Mouse (Mus musculus): ENCODE data around the gene Sorbs1. TPM values are rescaled to one million over a fixed set of nuclear protein-coding genes. Genes with fewer than 3 reads are reported as not detected.

Sorbs1 gene
- polyA plus RNA-seq, 2 experiments, result 35.3 to 40.6 TPM

DNA sequence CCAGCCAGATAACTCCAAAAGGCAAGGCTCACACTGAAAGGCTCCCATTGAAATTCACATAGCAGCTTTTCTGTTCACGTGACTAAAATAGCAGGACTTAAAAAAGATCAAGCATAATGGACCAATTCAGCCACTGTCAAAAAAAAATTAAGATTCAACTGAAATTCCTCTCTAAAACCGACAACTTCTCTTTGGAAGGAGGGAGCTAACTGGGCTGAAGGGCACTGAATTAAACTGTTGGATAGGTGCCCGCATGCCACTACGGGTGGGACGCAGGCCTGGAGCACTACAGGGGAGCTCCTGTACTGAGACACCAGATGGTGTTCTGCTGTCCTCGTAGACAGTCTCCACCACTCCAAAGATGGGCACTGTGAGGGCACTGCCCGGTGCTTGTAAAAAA, 165.4 kb downstream of the Sorbs1 start:
- WGBS, result 77% methylated on average over 7 of the region's 7 CpGs
- DNase-seq (ENCODE audit: low spot score) (no peak), ATAC-seq (ENCODE audit: low FRiP score, low read depth) (no peak)
- H3K27me3 ChIP-seq (ENCODE audit: control insufficient read depth, insufficient read depth, low read length), result no peaks in the 10 kb centered on the region
- no peaks in the 10 kb centered on the region for H3K4me1 ChIP-seq (ENCODE audit: control insufficient read depth, insufficient read depth, low read length)
- H3K36me3 ChIP-seq (ENCODE audit: control insufficient read depth, insufficient read depth, low read length), result peaks cover 11% of the 10 kb centered on the region; the same call in 1 of the 2 replicates
- no peak overlapping the region for H3K4me2 ChIP-seq (replicated peaks; ENCODE audit: low read depth, low read length, severe bottlenecking)
- H3K9me3 ChIP-seq (ENCODE audit: control insufficient read depth, low read length), result no peaks in the 10 kb centered on the region
- no peak overlapping the region for H3K4me3 ChIP-seq (replicated peaks; ENCODE audit: low read length)
- no peak for TF ChIP-seq POLR2A (IDR thresholded peaks at IDR 0.05; ENCODE audit: borderline replicate concordance, extremely low read depth, insufficient read depth, insufficient read length)
- no peak overlapping the region for H3K27ac ChIP-seq (replicated peaks; ENCODE audit: low read depth, low read length)
- no peak overlapping the region for H3K9ac ChIP-seq (ENCODE audit: low read depth, low read length, severe bottlenecking)

GRCm38 (mm10) chr19:40346908-40347307, 166.7 kb downstream of the Sorbs1 start:
- H3K4me3 ChIP-seq (replicated peaks; ENCODE audit: low read length), result no peak overlapping the region
- no peaks in the 10 kb centered on the region for H3K4me1 ChIP-seq (ENCODE audit: control insufficient read depth, insufficient read depth, low read length)
- DNase-seq (ENCODE audit: low spot score) (no peak), ATAC-seq (ENCODE audit: low FRiP score, low read depth) (no peak)
- H3K9ac ChIP-seq (ENCODE audit: low read depth, low read length, severe bottlenecking), result no peak overlapping the region
- no peak overlapping the region for H3K27ac ChIP-seq (replicated peaks; ENCODE audit: low read depth, low read length)
- no peak overlapping the region for H3K4me2 ChIP-seq (replicated peaks; ENCODE audit: low read depth, low read length, severe bottlenecking)
- H3K9me3 ChIP-seq (ENCODE audit: control insufficient read depth, low read length), result no peaks in the 10 kb centered on the region
- 86% methylated on average over 3 of the region's 3 CpGs for WGBS
- H3K27me3 ChIP-seq (ENCODE audit: control insufficient read depth, insufficient read depth, low read length), result no peaks in the 10 kb centered on the region
- H3K36me3 ChIP-seq (ENCODE audit: control insufficient read depth, insufficient read depth, low read length), result peaks cover 7% of the 10 kb centered on the region; the same call in 1 of the 2 replicates
- TF ChIP-seq POLR2A (IDR thresholded peaks at IDR 0.05; ENCODE audit: borderline replicate concordance, extremely low read depth, insufficient read depth, insufficient read length), result no peak

GRCm38 (mm10) chr19:40346232-40346844, 167.2 kb downstream of the Sorbs1 start:
- Histone ChIP-seq H3K9ac (ENCODE audit: low read depth, low read length, severe bottlenecking) (no peak overlapping the region), H3K36me3 (ENCODE audit: control insufficient read depth, insufficient read depth, low read length) (peaks cover 6% of the 10 kb centered on the region; the same call in 1 of the 2 replicates), H3K9me3 (ENCODE audit: control insufficient read depth, low read length) (no peaks in the 10 kb centered on the region), H3K4me2 (replicated peaks; ENCODE audit: low read depth, low read length, severe bottlenecking) (no peak overlapping the region), H3K4me3 (replicated peaks; ENCODE audit: low read length) (no peak overlapping the region), H3K4me1 (ENCODE audit: control insufficient read depth, insufficient read depth, low read length) (no peaks in the 10 kb centered on the region), H3K27ac (replicated peaks; ENCODE audit: low read depth, low read length) (no peak overlapping the region), H3K27me3 (ENCODE audit: control insufficient read depth, insufficient read depth, low read length) (no peaks in the 10 kb centered on the region)
- ATAC-seq (ENCODE audit: low FRiP score, low read depth), result no peak
- TF ChIP-seq POLR2A (IDR thresholded peaks at IDR 0.05; ENCODE audit: borderline replicate concordance, extremely low read depth, insufficient read depth, insufficient read length), result no peak
- 78% methylated on average over 5 of the region's 5 CpGs for WGBS
- DNase-seq (ENCODE audit: low spot score), result peak; percentile 47

- Histone ChIP-seq H3K4me2 (replicated peaks; ENCODE audit: low read depth, low read length, severe bottlenecking) (no peak overlapping the region), H3K36me3 (ENCODE audit: control insufficient read depth, insufficient read depth, low read length) (peaks cover 2% of the 10 kb centered on the region; the same call in 1 of the 2 replicates), H3K4me1 (ENCODE audit: control insufficient read depth, insufficient read depth, low read length) (no peaks in the 10 kb centered on the region), H3K9ac (ENCODE audit: low read depth, low read length, severe bottlenecking) (no peak overlapping the region), H3K9me3 (ENCODE audit: control insufficient read depth, low read length) (no peaks in the 10 kb centered on the region), H3K4me3 (replicated peaks; ENCODE audit: low read length) (no peak overlapping the region), H3K27ac (replicated peaks; ENCODE audit: low read depth, low read length) (no peak overlapping the region), H3K27me3 (ENCODE audit: control insufficient read depth, insufficient read depth, low read length) (no peaks in the 10 kb centered on the region)
- TF ChIP-seq POLR2A (IDR thresholded peaks at IDR 0.05; ENCODE audit: borderline replicate concordance, extremely low read depth, insufficient read depth, insufficient read length), result no peak
- WGBS, result 25% methylated on average over 5 of the region's 5 CpGs
- DNase-seq (ENCODE audit: low spot score) (peak; percentile 58), ATAC-seq (ENCODE audit: low FRiP score, low read depth) (no peak)
These were observed 167.9 kb downstream of the Sorbs1 start for GRCm38 (mm10) chr19:40345684-40346083.

- Histone ChIP-seq H3K36me3 (ENCODE audit: control insufficient read depth, insufficient read depth, low read length) (no peaks in the 10 kb centered on the region), H3K4me3 (replicated peaks; ENCODE audit: low read length) (no peak overlapping the region), H3K9me3 (ENCODE audit: control insufficient read depth, low read length) (no peaks in the 10 kb centered on the region), H3K27me3 (ENCODE audit: control insufficient read depth, insufficient read depth, low read length) (no peaks in the 10 kb centered on the region), H3K27ac (replicated peaks; ENCODE audit: low read depth, low read length) (no peak overlapping the region), H3K4me1 (ENCODE audit: control insufficient read depth, insufficient read depth, low read length) (no peaks in the 10 kb centered on the region), H3K4me2 (replicated peaks; ENCODE audit: low read depth, low read length, severe bottlenecking) (no peak overlapping the region), H3K9ac (ENCODE audit: low read depth, low read length, severe bottlenecking) (no peak overlapping the region)
- 8% methylated on average over 5 of the region's 5 CpGs for WGBS
- DNase-seq (ENCODE audit: low spot score) (peak; percentile 77), ATAC-seq (ENCODE audit: low FRiP score, low read depth) (peak; percentile 70; the same call in 1 of the 2 replicates)
- TF ChIP-seq POLR2A (IDR thresholded peaks at IDR 0.05; ENCODE audit: borderline replicate concordance, extremely low read depth, insufficient read depth, insufficient read length), result no peak
These were observed 170.6 kb downstream of the Sorbs1 start for GRCm38 (mm10) chr19:40343018-40343417.
